Mouse (Mus musculus): ENCODE results near the gene 2310034G01Rik. TPM values are rescaled to one million over a fixed set of nuclear protein-coding genes. Genes with fewer than 3 reads are reported as not detected.
A peak's percentile ranks its signal among the peaks of the same experiment; 100 is the strongest.

The 2310034G01Rik gene
- polyA plus RNA-seq, 1 experiment from 2014 or later = 0.41 TPM

- H3K4me1 ChIP-seq = peaks cover 16% of the 10 kb centered on the region
- no peak overlapping the region for H3K4me3 ChIP-seq
- no peak overlapping the region for H3K4me2 ChIP-seq
- H3K9ac ChIP-seq = no peak overlapping the region
- no peak overlapping the region for H3K27ac ChIP-seq
- ATAC-seq = no peak
- no peaks in the 10 kb centered on the region for H3K9me3 ChIP-seq (replicated peaks)
- WGBS (ENCODE audit: insufficient replicate concordance) = 38% methylated on average over 8 of the region's 8 CpGs
- no peaks in the 10 kb centered on the region for H3K36me3 ChIP-seq
- peaks cover 14% of the 10 kb centered on the region; the same call in 1 of the 2 replicates for H3K27me3 ChIP-seq (replicated peaks)
These were observed 49.6 kb downstream of the 2310034G01Rik start for GRCm38 (mm10) chr19:46300294-46301045.

MicroRNA genes within 50 kb of the gene (microRNA counts, 519-probe panel; counts per million panel counts)
- 582 counts per million, percentile 70 among the panel's probes with 10 or more counts for microRNA mmu-miR-146b

Small RNA genes lying within 50 kb of the gene (microRNA-seq; reads per million reads assigned to microRNA genes)
- gene Mir146b = 2.5 reads per million

Other genes starting within 250 kb of the 2310034G01Rik start
- gene Elovl3, start 218.4 kb downstream of the 2310034G01Rik start, polyA plus RNA-seq (2016; fragmentation: Nextera tagmentation; extraction: Ambion mirVana) = not detected in 2 replicates
- gene Pitx3, start 202.0 kb downstream of the 2310034G01Rik start, polyA plus RNA-seq (2016; fragmentation: Nextera tagmentation; extraction: Ambion mirVana) = 0.59 and 0.94 TPM in 2 replicates
- 27.7 and 30.6 TPM in 2 replicates for gene Gbf1, start 197.8 kb downstream of the 2310034G01Rik start, polyA plus RNA-seq (2016; fragmentation: Nextera tagmentation; extraction: Ambion mirVana)
- gene Nfkb2, start 46.0 kb downstream of the 2310034G01Rik start, polyA plus RNA-seq (2016; fragmentation: Nextera tagmentation; extraction: Ambion mirVana) = 5.6 and 6.1 TPM in 2 replicates
- 10.7 and 11.3 TPM in 2 replicates for gene Psd, start 23.1 kb downstream of the 2310034G01Rik start, polyA plus RNA-seq (2016; fragmentation: Nextera tagmentation; extraction: Ambion mirVana)
- gene Fbxl15, start 22.1 kb downstream of the 2310034G01Rik start, polyA plus RNA-seq (2016; fragmentation: Nextera tagmentation; extraction: Ambion mirVana) = 13.4 and 13.5 TPM in 2 replicates
- 97.6 and 99.1 TPM in 2 replicates for gene Cuedc2, start 11.6 kb downstream of the 2310034G01Rik start, polyA plus RNA-seq (2016; fragmentation: Nextera tagmentation; extraction: Ambion mirVana)
- gene Mfsd13a, start 9.2 kb downstream of the 2310034G01Rik start, polyA plus RNA-seq (2016; fragmentation: Nextera tagmentation; extraction: Ambion mirVana) = 13.2 and 14.5 TPM in 2 replicates
- gene Actr1a, start 45.4 kb upstream of the 2310034G01Rik start, polyA plus RNA-seq (2016; fragmentation: Nextera tagmentation; extraction: Ambion mirVana) = 71.5 and 72.9 TPM in 2 replicates
- gene Sufu, start 46.6 kb upstream of the 2310034G01Rik start, polyA plus RNA-seq (2016; fragmentation: Nextera tagmentation; extraction: Ambion mirVana) = 12.4 TPM in 2 replicates
- gene Trim8, start 151.4 kb upstream of the 2310034G01Rik start, polyA plus RNA-seq (2016; fragmentation: Nextera tagmentation; extraction: Ambion mirVana) = 19.0 and 19.5 TPM in 2 replicates
- gene Arl3, start 222.9 kb upstream of the 2310034G01Rik start, polyA plus RNA-seq (2016; fragmentation: Nextera tagmentation; extraction: Ambion mirVana) = 37.2 and 38.4 TPM in 2 replicates
- gene Sfxn2, start 223.1 kb upstream of the 2310034G01Rik start, polyA plus RNA-seq (2016; fragmentation: Nextera tagmentation; extraction: Ambion mirVana) = 18.5 and 18.9 TPM in 2 replicates
- 24.4 and 24.9 TPM in 2 replicates for gene Wbp1l, start 248.8 kb upstream of the 2310034G01Rik start, polyA plus RNA-seq (2016; fragmentation: Nextera tagmentation; extraction: Ambion mirVana)

All from liver, embryonic 12.5 days (tissue).